Mouse (Mus musculus) small intestine, adult 2 months (tissue): ENCODE data around the gene Eml4.

Experiments used
- CTCF ChIP-seq: fragments of 200-500 bp; IDR thresholded peaks from 2 replicates; pipeline ENCODE4 v1.5.1; 2012; ENCODE audit warnings: low read depth, mild to moderate bottlenecking, control low read depth, inconsistent platforms, low read length, moderate library complexity, mixed read lengths; ENCODE audit not compliant: insufficient replicate concordance, insufficient read length; ENCODE audit errors: extremely low read depth
- POLR2A ChIP-seq: fragments of 200-500 bp; IDR thresholded peaks from 2 replicates; pipeline ENCODE4 v1.6.1; 2012; ENCODE audit warnings: low read depth, mild to moderate bottlenecking, control low read depth, inconsistent platforms, low read length, moderate library complexity

GRCm38 (mm10) chr17:83315476-83315875 lies 35.3 kb upstream of the Eml4 start:
- TF ChIP-seq CTCF, result no peak
- TF ChIP-seq POLR2A, result no peak
